ENCODE assay signal across 10 mouse cellular contexts in the genomic region with DNA sequence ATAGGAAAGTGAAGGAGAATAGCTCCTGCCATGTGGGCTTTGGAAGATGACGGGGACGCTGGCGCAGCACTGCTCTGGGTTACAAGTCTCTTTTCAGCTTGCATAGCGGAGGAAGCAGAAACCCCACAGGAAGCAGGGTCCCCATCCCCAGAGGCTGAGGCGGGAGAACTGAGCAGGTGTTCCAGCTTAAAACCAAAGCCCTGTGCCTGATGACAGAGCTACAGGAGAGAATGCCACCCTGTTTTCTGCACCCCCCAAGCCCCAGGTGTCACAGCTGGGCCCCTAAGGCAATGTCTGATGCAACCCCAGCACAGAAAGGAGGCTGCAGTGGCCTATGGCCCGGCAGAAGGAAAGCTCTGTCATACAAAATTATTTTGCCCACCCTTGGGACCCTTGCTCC. TPM values are rescaled to one million over a fixed set of nuclear protein-coding genes. Genes with fewer than 3 reads are reported as not detected.
DNase-seq lines count a peak whose midpoint lies in the region; ATAC-seq lines count a peak whose summit lies in the region.
"Had no signal": no experiment of that assay in that cellular context is flagged by ENCODE, and none has a peak within 500 bp of the region (broad histone marks: within the 10 kb centered on the region; RNA-seq: fewer than 3 reads in every experiment).

No protein-coding gene starts in this region.

- H3K9me3 ChIP-seq in heart, embryonic 10.5 days = no peaks in the 10 kb centered on the region
- H3K9me3 ChIP-seq in midbrain, embryonic 12.5 days = no peaks in the 10 kb centered on the region
- H3K9me3 ChIP-seq in midbrain, embryonic 13.5 days = no peaks in the 10 kb centered on the region

- peaks cover 26% of the 10 kb centered on the region for H3K4me1 ChIP-seq in heart, embryonic 10.5 days
- peaks cover 13% of the 10 kb centered on the region; the same call in 1 of the 2 replicates for H3K4me1 ChIP-seq in midbrain, embryonic 12.5 days
- peaks cover 10% of the 10 kb centered on the region for H3K4me1 ChIP-seq in midbrain, embryonic 13.5 days (replicated peaks)

- no peak overlapping the region for H3K9ac ChIP-seq in midbrain, embryonic 12.5 days (replicated peaks)
- no peak overlapping the region for H3K9ac ChIP-seq in midbrain, embryonic 13.5 days (replicated peaks)

- no peaks in the 10 kb centered on the region for H3K27me3 ChIP-seq in heart, embryonic 10.5 days (ENCODE audit: insufficient read depth, poor library complexity, severe bottlenecking)
- H3K27me3 ChIP-seq in midbrain, embryonic 12.5 days = 0 out of 2 replicates have a peak, but pooled peaks cover 3% of the 10 kb centered on the region
- no peaks in the 10 kb centered on the region for H3K27me3 ChIP-seq in midbrain, embryonic 13.5 days

- H3K4me2 ChIP-seq in midbrain, embryonic 12.5 days (replicated peaks) = no peak overlapping the region
- no peak overlapping the region for H3K4me2 ChIP-seq in midbrain, embryonic 13.5 days (replicated peaks)

- 0 out of 2 replicates have a peak overlapping the region, but pooled peaks have one; percentile 13 for H3K27ac ChIP-seq in heart, embryonic 10.5 days
- no peak overlapping the region; the same call in 1 of the 2 replicates for H3K27ac ChIP-seq in midbrain, embryonic 12.5 days (replicated peaks)
- H3K27ac ChIP-seq in midbrain, embryonic 13.5 days = no peak overlapping the region

- H3K36me3 ChIP-seq in heart, embryonic 10.5 days = no peaks in the 10 kb centered on the region
- H3K36me3 ChIP-seq in midbrain, embryonic 12.5 days = no peaks in the 10 kb centered on the region
- no peaks in the 10 kb centered on the region for H3K36me3 ChIP-seq in midbrain, embryonic 13.5 days

- 0 out of 2 replicates have a peak, but pooled peaks have one; percentile 16 for ATAC-seq in midbrain, embryonic 12.5 days (ENCODE audit: low FRiP score, low read depth)
- no peak for ATAC-seq in midbrain, embryonic 13.5 days
- peak; percentile 7; the same call in 1 of the 2 replicates for ATAC-seq in granulocyte monocyte progenitor cell, adult 5-6 weeks (replicated peaks; ENCODE audit: poor library complexity, severe bottlenecking)

- no peak overlapping the region for H3K4me3 ChIP-seq in heart, embryonic 10.5 days
- no peak overlapping the region for H3K4me3 ChIP-seq in midbrain, embryonic 12.5 days
- no peak overlapping the region for H3K4me3 ChIP-seq in midbrain, embryonic 13.5 days (replicated peaks)

- no peak for DNase-seq in heart, embryonic 10.5 days (ENCODE audit: low spot score)
- no peak for DNase-seq in heart, adult 18-20 months
- peak; percentile 78 to 87 for DNase-seq in thymus, postnatal 10 days (ENCODE audit: low spot score in 2 of 2)
- DNase-seq in yolk sac, embryonic 10.5 days (ENCODE audit: low spot score) = no peak
- DNase-seq in frontal cortex, postnatal 10 days (ENCODE audit: low spot score in 2 of 2) = no peak
- DNase-seq: adrenal gland, postnatal 25 days; lung, postnatal 14 days had no signal

- 72% methylated on average over 6 of the region's 6 CpGs for WGBS in heart, embryonic 10.5 days
- 55% methylated on average over 6 of the region's 6 CpGs for WGBS in midbrain, embryonic 12.5 days
- 52% methylated on average over 6 of the region's 6 CpGs for WGBS in midbrain, embryonic 13.5 days

RNA-seq across cellular contexts. Expression of gene Ttll10, which starts 11.1 kb away (rescaled TPM):
- 0.19 and 0.38 TPM in 2 replicates for polyA plus RNA-seq in heart, embryonic 10.5 days (2016; fragmentation: Nextera tagmentation; extraction: Ambion mirVana)
- total RNA-seq in heart, adult 18-20 months (2021) = under 1 TPM in 1 of 2 experiments, not detected in 1; 0.33 TPM
- not detected in 2 replicates for polyA plus RNA-seq in midbrain, embryonic 12.5 days (2016; fragmentation: Nextera tagmentation; extraction: Ambion mirVana)
- not detected in 2 replicates for polyA plus RNA-seq in midbrain, embryonic 13.5 days (2015; fragmentation: Nextera tagmentation; extraction: Ambion mirVana)
- total RNA-seq in granulocyte monocyte progenitor cell, adult 5-6 weeks (2014; fragmentation: Nextera tagmentation) = not detected in 2 replicates
- total RNA-seq in granulocyte monocyte progenitor cell, adult 5-6 weeks (2017) = not detected in 2 replicates

RNA-seq across cellular contexts. Expression of gene 9430015G10Rik, which starts 39.5 kb away (rescaled TPM):
- polyA plus RNA-seq in heart, embryonic 10.5 days (2016; fragmentation: Nextera tagmentation; extraction: Ambion mirVana) = 32.2 and 45.6 TPM in 2 replicates
- total RNA-seq in heart, adult 18-20 months (2021) = 1 to 10 TPM; 2.0 to 3.0 TPM
- polyA plus RNA-seq in midbrain, embryonic 12.5 days (2016; fragmentation: Nextera tagmentation; extraction: Ambion mirVana) = 59.8 and 60.0 TPM in 2 replicates
- 36.6 and 40.6 TPM in 2 replicates for polyA plus RNA-seq in midbrain, embryonic 13.5 days (2015; fragmentation: Nextera tagmentation; extraction: Ambion mirVana)
- total RNA-seq in granulocyte monocyte progenitor cell, adult 5-6 weeks (2014; fragmentation: Nextera tagmentation) = 32.2 and 43.0 TPM in 2 replicates
- total RNA-seq in granulocyte monocyte progenitor cell, adult 5-6 weeks (2017) = 24.7 and 32.8 TPM in 2 replicates

RNA-seq across cellular contexts. Expression of gene Tnfrsf18, which starts 44.3 kb away (rescaled TPM):
- 1.4 and 1.7 TPM in 2 replicates for polyA plus RNA-seq in heart, embryonic 10.5 days (2016; fragmentation: Nextera tagmentation; extraction: Ambion mirVana)
- total RNA-seq in heart, adult 18-20 months (2021) = under 1 TPM; 0.45 to 0.49 TPM
- 2.2 and 2.4 TPM in 2 replicates for polyA plus RNA-seq in midbrain, embryonic 12.5 days (2016; fragmentation: Nextera tagmentation; extraction: Ambion mirVana)
- polyA plus RNA-seq in midbrain, embryonic 13.5 days (2015; fragmentation: Nextera tagmentation; extraction: Ambion mirVana) = 2.0 and 2.3 TPM in 2 replicates
- total RNA-seq in granulocyte monocyte progenitor cell, adult 5-6 weeks (2014; fragmentation: Nextera tagmentation) = 0.99 and 4.6 TPM in 2 replicates
- 1.9 and 4.6 TPM in 2 replicates for total RNA-seq in granulocyte monocyte progenitor cell, adult 5-6 weeks (2017)
- total RNA-seq: adrenal gland, postnatal 25 days had no signal

RNA-seq across cellular contexts. Expression of gene Tnfrsf4, which starts 56.6 kb away (rescaled TPM):
- polyA plus RNA-seq in heart, embryonic 10.5 days (2016; fragmentation: Nextera tagmentation; extraction: Ambion mirVana) = 0.28 and 1.0 TPM in 2 replicates
- 1 to 10 TPM in 1 of 2 experiments, under 1 TPM in 1; 0.25 to 1.0 TPM for total RNA-seq in heart, adult 18-20 months (2021)
- polyA plus RNA-seq in midbrain, embryonic 12.5 days (2016; fragmentation: Nextera tagmentation; extraction: Ambion mirVana) = 0.52 and 0.77 TPM in 2 replicates
- 0.57 TPM in 2 replicates for polyA plus RNA-seq in midbrain, embryonic 13.5 days (2015; fragmentation: Nextera tagmentation; extraction: Ambion mirVana)
- 2.2 TPM in 1 of 2 replicates, not detected in the other for total RNA-seq in granulocyte monocyte progenitor cell, adult 5-6 weeks (2014; fragmentation: Nextera tagmentation)
- total RNA-seq in granulocyte monocyte progenitor cell, adult 5-6 weeks (2017) = 1.1 TPM in 1 of 2 replicates, not detected in the other

Comparison
In these comparisons a context has a peak if more than half of its experiments do, and no peak if none do; other contexts are left out.
1. DNase-seq: peak in thymus, postnatal 10 days (2 of 2); none in heart, embryonic 10.5 days (single experiment), heart, adult 18-20 months (0 of 2), yolk sac, embryonic 10.5 days (single experiment) and frontal cortex, postnatal 10 days (0 of 2).